Mouse (Mus musculus): ENCODE measurements around the gene Gm11492.

The Gm11492 gene

DNA sequence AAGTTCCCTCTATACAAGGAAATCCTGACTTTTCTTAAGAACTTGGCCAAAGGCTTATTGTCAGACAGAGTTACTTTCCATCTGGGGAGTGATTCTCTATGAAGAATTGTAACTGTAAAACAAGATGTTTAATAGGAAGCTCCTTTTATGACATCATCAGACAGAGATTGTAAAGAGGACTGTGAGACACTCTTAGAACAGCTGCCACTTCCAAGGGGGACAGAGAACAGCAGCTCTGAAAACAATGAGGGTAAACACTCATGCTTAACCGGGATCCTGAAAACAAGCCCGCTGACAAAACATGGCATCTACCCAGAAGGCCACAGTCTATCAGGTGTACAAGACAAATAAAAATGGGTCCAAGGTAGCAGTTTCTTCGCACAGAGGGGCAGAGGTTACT is at the start of gene Gm11492:
Gene Gm11492, plus strand, starts transcription at position 153 of the 400 bp plus-strand sequence.
- DNase-seq (ENCODE audit: extremely low spot score): no peak

GRCm38 (mm10) chr11:87519260-87519659 is 47.2 kb upstream of the Gm11492 start:
- DNase-seq (ENCODE audit: extremely low spot score): peak; percentile 34

GRCm38 (mm10) chr11:87523466-87523865 is 43.0 kb upstream of the Gm11492 start:
- DNase-seq (ENCODE audit: extremely low spot score): no peak

GRCm38 (mm10) chr11:87523967-87524366 is 42.5 kb upstream of the Gm11492 start:
- no peak for DNase-seq (ENCODE audit: extremely low spot score)

- DNase-seq (ENCODE audit: extremely low spot score): no peak
Measured at GRCm38 (mm10) chr11:87524780-87525179, 41.7 kb upstream of the Gm11492 start.

GRCm38 (mm10) chr11:87527364-87527763 is 39.1 kb upstream of the Gm11492 start:
- DNase-seq (ENCODE audit: extremely low spot score): no peak

DNA sequence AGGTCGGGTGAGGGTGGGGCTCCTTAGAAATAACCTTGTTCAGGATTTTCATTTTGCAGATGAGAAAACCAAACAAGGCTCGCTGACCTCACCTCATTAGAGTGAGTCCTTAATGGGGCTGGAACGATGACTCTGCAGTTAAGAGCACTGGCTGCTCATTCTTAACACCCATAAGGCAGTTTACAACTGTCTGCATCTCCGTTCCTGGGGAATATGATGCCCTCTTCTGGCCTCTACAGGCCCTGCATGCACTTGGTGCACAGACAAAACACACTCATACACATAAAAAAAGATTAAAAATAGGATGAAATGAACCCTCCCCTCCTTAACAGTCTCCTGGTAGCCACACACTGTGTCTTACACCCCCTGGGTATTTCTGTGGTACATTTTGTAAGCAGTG is 38.5 kb upstream of the Gm11492 start:
- DNase-seq (ENCODE audit: extremely low spot score): no peak

- DNase-seq (ENCODE audit: extremely low spot score): no peak
Measured at GRCm38 (mm10) chr11:87531695-87532094, 34.8 kb upstream of the Gm11492 start.

DNA sequence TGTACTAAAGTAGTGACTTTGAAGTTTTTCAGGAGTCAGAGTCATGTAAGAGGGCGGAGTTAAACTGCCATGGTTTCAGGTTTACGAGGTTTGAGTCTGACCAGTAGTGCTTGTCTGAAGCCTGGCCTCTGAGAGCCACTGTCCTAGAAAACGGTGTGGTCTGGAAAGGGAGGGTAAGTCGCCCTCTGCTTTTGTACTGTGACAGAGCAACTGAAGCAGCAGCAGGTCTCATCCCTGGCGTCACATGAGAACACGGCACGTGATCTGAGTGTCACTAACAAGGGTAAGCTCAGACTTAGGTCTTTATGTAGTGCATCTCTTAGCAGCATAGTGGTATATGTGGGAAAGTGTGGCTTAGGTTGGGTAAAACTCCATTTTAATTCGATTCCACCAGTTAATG is 24.2 kb upstream of the Gm11492 start:
- no peak for DNase-seq (ENCODE audit: extremely low spot score)

- DNase-seq (ENCODE audit: extremely low spot score): no peak
Measured at GRCm38 (mm10) chr11:87542906-87543305, 23.5 kb upstream of the Gm11492 start.

DNA sequence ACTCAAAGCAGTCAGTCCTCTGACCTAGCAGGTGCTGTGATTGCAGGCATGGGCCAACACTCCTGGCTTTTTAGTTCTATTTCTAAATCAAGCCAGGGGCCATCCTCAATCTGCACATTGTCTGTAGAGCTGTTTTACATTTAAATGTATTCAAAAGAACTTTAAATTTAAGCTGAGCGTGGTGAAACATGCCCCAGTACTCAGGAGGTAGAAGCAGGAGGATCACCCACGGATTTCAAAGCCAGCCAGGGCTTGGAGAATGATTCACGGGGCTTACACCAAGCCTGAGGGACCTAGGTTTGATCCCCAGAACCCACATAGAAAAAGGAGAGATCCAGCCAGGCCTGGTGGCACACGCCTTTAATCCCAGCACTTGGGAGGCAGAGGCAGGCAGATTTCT is 13.1 kb upstream of the Gm11492 start:
- no peak for DNase-seq (ENCODE audit: extremely low spot score)

- no peak for DNase-seq (ENCODE audit: extremely low spot score)
Measured at GRCm38 (mm10) chr11:87554386-87554785, 12.1 kb upstream of the Gm11492 start.

DNA sequence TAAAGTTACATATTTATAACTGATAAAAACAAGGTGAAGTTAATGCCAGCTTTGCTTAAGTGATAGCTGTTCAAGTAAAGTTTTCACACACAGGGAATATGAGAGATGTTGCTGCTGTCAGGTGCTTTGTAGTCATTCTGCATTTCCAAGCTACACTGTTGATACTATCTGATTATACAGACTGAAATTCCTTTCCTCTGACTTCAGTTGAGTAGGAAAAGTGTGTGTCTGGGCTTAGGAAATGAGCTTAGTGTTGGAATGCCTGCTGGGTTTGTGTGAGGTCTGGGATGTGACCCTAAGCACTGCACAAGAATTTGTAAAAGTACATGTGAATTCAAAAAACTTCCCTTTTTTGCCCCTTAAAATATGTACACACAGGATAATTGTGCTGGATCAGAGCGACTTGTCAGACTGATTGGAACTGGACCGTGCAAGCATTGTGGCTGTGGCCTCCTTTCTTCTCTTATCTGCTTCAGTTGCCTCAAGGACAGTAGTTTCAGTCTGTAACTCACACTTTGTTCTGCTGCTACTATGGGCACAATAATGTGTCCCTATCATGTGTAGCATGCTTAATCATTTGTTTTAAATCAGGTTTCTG is 11.2 kb upstream of the Gm11492 start:
- no peak for DNase-seq (ENCODE audit: extremely low spot score)

GRCm38 (mm10) chr11:87561208-87561607 is 5.2 kb upstream of the Gm11492 start:
- DNase-seq (ENCODE audit: extremely low spot score): no peak

GRCm38 (mm10) chr11:87568255-87568953 is 2.0 kb downstream of the Gm11492 start, which contains the start of gene Sept4:
TSS of gene Sept4 (plus strand) at chr11:87568903.
- no peak for DNase-seq (ENCODE audit: extremely low spot score)

DNA sequence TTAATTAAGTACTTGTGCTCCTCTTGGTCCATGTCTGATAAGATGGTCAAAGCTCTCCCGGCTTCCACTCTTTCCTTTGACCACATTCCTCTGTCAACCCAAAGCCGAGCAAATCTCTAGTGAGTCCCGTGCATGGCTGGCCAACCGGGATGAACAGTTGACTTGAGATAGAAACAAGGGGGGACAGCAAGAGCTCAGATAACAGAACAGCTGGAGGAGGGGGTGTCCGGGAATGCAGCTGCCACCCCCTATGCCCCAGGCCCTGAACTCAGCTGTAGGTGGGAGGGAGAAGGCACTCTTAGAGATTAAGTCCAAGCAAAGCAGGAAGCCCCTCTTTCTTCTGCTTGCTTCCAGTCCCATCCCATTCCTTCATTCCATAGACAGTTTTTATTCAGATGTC is 4.3 kb downstream of the Gm11492 start:
- no peak for DNase-seq (ENCODE audit: extremely low spot score)

DNA sequence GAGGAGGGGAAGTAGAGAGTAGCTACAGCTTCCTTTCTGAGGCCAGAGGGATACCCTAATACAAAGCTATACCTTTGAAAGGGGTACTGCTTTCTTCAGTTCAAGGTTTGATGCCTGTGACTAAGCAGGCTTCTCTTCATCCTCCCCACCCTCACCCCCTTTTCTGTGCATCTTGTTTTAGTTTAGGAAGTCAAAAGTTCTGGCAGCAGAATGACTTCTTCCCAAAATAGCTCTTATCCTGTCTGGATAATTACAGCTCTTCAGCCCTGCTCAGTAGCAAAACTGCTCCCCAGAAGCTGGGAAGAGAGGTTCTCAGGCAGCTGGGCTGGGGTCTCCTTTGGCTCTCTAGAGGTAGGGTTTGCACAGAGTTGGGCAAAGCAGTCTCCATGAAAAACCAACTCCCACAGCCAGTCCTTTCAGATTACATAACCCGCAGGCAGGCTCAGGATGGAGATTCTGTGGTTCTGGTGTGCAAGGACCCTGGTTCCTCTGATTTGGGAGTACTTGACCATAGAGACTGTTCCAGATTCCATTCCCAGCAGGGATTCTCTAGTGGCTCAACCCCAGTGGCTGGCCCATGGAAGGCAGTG is 5.0 kb downstream of the Gm11492 start:
- DNase-seq (ENCODE audit: extremely low spot score): no peak

- no peak for DNase-seq (ENCODE audit: extremely low spot score)
Measured at GRCm38 (mm10) chr11:87573751-87574150, 7.3 kb downstream of the Gm11492 start.

DNA sequence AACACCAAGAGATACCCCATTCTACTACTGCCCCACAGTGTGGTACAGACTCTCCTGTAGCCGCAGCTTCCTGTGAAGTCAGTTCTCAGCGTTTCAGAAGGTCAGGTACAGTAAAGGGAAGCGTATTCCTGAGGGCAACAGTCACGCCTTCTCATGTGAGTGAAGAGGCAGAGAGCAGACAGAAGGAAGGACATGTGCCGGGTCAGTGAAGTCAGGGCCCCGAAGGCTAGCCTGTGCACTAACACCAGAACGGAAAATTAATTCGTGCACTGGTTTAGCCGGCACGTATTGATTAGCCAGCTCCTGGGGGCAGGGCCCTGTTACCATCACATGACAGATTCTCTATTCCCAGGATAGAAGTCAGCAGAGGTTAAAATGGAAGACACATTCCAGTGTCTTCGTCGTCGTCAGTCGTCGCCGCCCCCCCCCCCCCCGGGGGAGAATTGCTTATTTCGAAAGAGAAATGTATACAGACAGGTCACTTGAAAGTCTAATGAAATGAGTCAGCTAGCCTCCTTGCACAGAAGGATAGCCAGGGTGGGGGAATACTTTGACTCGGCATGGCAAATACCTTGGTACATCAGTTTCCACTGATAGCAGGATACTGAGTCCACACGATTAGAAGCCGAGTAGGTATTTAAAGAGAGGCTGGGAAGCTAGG is 8.2 kb downstream of the Gm11492 start:
- DNase-seq (ENCODE audit: extremely low spot score): no peak

GRCm38 (mm10) chr11:87577601-87578248 is 11.3 kb downstream of the Gm11492 start:
- no peak for DNase-seq (ENCODE audit: extremely low spot score)

DNA sequence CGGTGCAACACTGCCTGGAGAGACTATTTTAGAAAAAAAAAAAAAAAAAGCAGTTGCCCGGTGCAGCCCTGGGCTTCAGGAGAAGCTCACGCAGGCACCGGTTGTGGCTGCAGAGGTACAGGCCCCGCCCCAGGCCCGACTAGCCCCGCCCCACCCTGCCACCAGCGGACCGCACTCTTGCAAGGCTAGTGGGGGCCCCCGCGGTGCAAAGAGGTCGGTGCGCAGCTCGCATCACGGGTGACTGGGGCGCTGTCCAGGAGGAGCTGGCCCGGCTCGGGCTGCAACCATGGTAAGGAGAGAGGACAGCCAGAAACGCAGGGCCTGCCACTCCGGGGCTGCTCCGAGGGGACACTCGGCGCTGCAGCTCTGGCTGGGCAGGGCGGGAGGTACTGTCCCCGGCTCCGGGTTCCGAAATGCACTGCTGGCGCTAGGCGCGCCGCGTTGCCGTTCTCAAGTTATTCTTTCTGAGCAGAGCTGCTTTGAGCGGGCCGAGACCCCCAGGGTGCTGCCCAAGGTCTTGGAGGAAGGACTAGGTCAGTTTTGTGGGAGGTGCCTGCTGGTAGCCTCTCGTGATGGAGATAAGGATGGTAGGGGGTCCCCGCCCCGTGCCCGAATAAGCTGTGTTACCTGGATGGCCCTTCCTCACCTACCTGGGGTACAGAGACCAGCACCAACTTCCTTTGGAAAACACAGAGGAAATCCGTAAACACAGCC is 12.0 kb downstream of the Gm11492 start:
- peak; percentile 71 for DNase-seq (ENCODE audit: extremely low spot score)

All from embryo, embryonic 9.5 days (tissue).